Mouse (Mus musculus): ENCODE data around the gene Tctex1d2. TPM values are rescaled to one million over a fixed set of nuclear protein-coding genes. Genes with fewer than 3 reads are reported as not detected.

Tctex1d2 gene
- polyA plus RNA-seq, 1 experiment, result 24.7 TPM

- Histone ChIP-seq H3K4me3 (replicated peaks; ENCODE audit: insufficient read depth, low read depth, low read length) (no peak overlapping the region), H3K27ac (ENCODE audit: insufficient read depth, low read length) (no peak overlapping the region), H3K4me1 (ENCODE audit: control insufficient read depth, insufficient read depth, low read length) (no peaks in the 10 kb centered on the region), H3K27me3 (ENCODE audit: control insufficient read depth, insufficient read depth, low read length) (no peaks in the 10 kb centered on the region)
- no peak for TF ChIP-seq CTCF (IDR thresholded peaks at IDR 0.05; ENCODE audit: borderline replicate concordance, insufficient read depth, low read depth, low read length)
- TF ChIP-seq POLR2A (IDR thresholded peaks at IDR 0.05; ENCODE audit: borderline replicate concordance, insufficient read depth, low read length), result no peak
- WGBS, result 93% methylated on average over 3 of the region's 3 CpGs
- no peak for DNase-seq
Observed at GRCm38 (mm10) chr16:32390882-32391281, 28.6 kb upstream of the Tctex1d2 start.

GRCm38 (mm10) chr16:32395679-32396540 lies 23.6 kb upstream of the Tctex1d2 start:
- H3K4me3 ChIP-seq (replicated peaks; ENCODE audit: insufficient read depth, low read depth, low read length), result no peak overlapping the region
- no peak for TF ChIP-seq POLR2A (IDR thresholded peaks at IDR 0.05; ENCODE audit: borderline replicate concordance, insufficient read depth, low read length)
- no peak for TF ChIP-seq CTCF (IDR thresholded peaks at IDR 0.05; ENCODE audit: borderline replicate concordance, insufficient read depth, low read depth, low read length)
- no peak overlapping the region for H3K27ac ChIP-seq (ENCODE audit: insufficient read depth, low read length)
- no peak for DNase-seq
- H3K4me1 ChIP-seq (ENCODE audit: control insufficient read depth, insufficient read depth, low read length), result no peaks in the 10 kb centered on the region
- 78% methylated on average over 6 of the region's 6 CpGs for WGBS
- no peaks in the 10 kb centered on the region for H3K27me3 ChIP-seq (ENCODE audit: control insufficient read depth, insufficient read depth, low read length)

GRCm38 (mm10) chr16:32396541-32396835 lies 23.0 kb upstream of the Tctex1d2 start:
- TF ChIP-seq POLR2A (IDR thresholded peaks at IDR 0.05; ENCODE audit: borderline replicate concordance, insufficient read depth, low read length), result no peak
- TF ChIP-seq CTCF (IDR thresholded peaks at IDR 0.05; ENCODE audit: borderline replicate concordance, insufficient read depth, low read depth, low read length), result no peak
- Histone ChIP-seq H3K27me3 (ENCODE audit: control insufficient read depth, insufficient read depth, low read length) (no peaks in the 10 kb centered on the region), H3K4me3 (replicated peaks; ENCODE audit: insufficient read depth, low read depth, low read length) (no peak overlapping the region), H3K27ac (ENCODE audit: insufficient read depth, low read length) (no peak overlapping the region), H3K4me1 (ENCODE audit: control insufficient read depth, insufficient read depth, low read length) (no peaks in the 10 kb centered on the region)
- WGBS, result 63% methylated on average over 3 of the region's 3 CpGs
- DNase-seq, result no peak

GRCm38 (mm10) chr16:32398206-32398605 lies 21.3 kb upstream of the Tctex1d2 start:
- Histone ChIP-seq H3K27me3 (ENCODE audit: control insufficient read depth, insufficient read depth, low read length) (no peaks in the 10 kb centered on the region), H3K4me1 (ENCODE audit: control insufficient read depth, insufficient read depth, low read length) (no peaks in the 10 kb centered on the region), H3K27ac (ENCODE audit: insufficient read depth, low read length) (no peak overlapping the region), H3K4me3 (replicated peaks; ENCODE audit: insufficient read depth, low read depth, low read length) (no peak overlapping the region)
- TF ChIP-seq POLR2A (IDR thresholded peaks at IDR 0.05; ENCODE audit: borderline replicate concordance, insufficient read depth, low read length) (no peak), CTCF (IDR thresholded peaks at IDR 0.05; ENCODE audit: borderline replicate concordance, insufficient read depth, low read depth, low read length) (no peak)
- no peak for DNase-seq
- 75% methylated on average over 3 of the region's 3 CpGs for WGBS

GRCm38 (mm10) chr16:32400267-32400666 lies 19.2 kb upstream of the Tctex1d2 start, which contains the start of gene Tm4sf19:
Gene Tm4sf19 (plus strand): TSS chr16:32400506.
- Histone ChIP-seq H3K4me3 (replicated peaks; ENCODE audit: insufficient read depth, low read depth, low read length) (no peak within 1 kb of the TSS), H3K4me1 (ENCODE audit: control insufficient read depth, insufficient read depth, low read length) (no peaks in the 10 kb centered on the region), H3K27ac (ENCODE audit: insufficient read depth, low read length) (no peak within 1 kb of the TSS), H3K27me3 (ENCODE audit: control insufficient read depth, insufficient read depth, low read length) (no peaks in the 10 kb centered on the region)
- WGBS, result 84% methylated on average over 7 of the region's 7 CpGs
- no peak for TF ChIP-seq POLR2A (IDR thresholded peaks at IDR 0.05; ENCODE audit: borderline replicate concordance, insufficient read depth, low read length)
- TF ChIP-seq CTCF (IDR thresholded peaks at IDR 0.05; ENCODE audit: borderline replicate concordance, insufficient read depth, low read depth, low read length), result no peak
- no peak for DNase-seq

- DNase-seq, result no peak
- Histone ChIP-seq H3K27ac (ENCODE audit: insufficient read depth, low read length) (no peak overlapping the region), H3K4me1 (ENCODE audit: control insufficient read depth, insufficient read depth, low read length) (no peaks in the 10 kb centered on the region), H3K27me3 (ENCODE audit: control insufficient read depth, insufficient read depth, low read length) (no peaks in the 10 kb centered on the region), H3K4me3 (replicated peaks; ENCODE audit: insufficient read depth, low read depth, low read length) (no peak overlapping the region)
- WGBS, result 83% methylated on average over 9 of the region's 9 CpGs
- no peak for TF ChIP-seq CTCF (IDR thresholded peaks at IDR 0.05; ENCODE audit: borderline replicate concordance, insufficient read depth, low read depth, low read length)
- no peak for TF ChIP-seq POLR2A (IDR thresholded peaks at IDR 0.05; ENCODE audit: borderline replicate concordance, insufficient read depth, low read length)
Observed at GRCm38 (mm10) chr16:32401335-32401965, 18.1 kb upstream of the Tctex1d2 start.

GRCm38 (mm10) chr16:32402818-32403217 lies 16.7 kb upstream of the Tctex1d2 start:
- WGBS, result 87% methylated on average over 3 of the region's 3 CpGs
- no peak for DNase-seq
- H3K27me3 ChIP-seq (ENCODE audit: control insufficient read depth, insufficient read depth, low read length), result no peaks in the 10 kb centered on the region
- H3K4me3 ChIP-seq (replicated peaks; ENCODE audit: insufficient read depth, low read depth, low read length), result no peak overlapping the region
- no peak for TF ChIP-seq CTCF (IDR thresholded peaks at IDR 0.05; ENCODE audit: borderline replicate concordance, insufficient read depth, low read depth, low read length)
- TF ChIP-seq POLR2A (IDR thresholded peaks at IDR 0.05; ENCODE audit: borderline replicate concordance, insufficient read depth, low read length), result no peak
- no peak overlapping the region for H3K27ac ChIP-seq (ENCODE audit: insufficient read depth, low read length)
- H3K4me1 ChIP-seq (ENCODE audit: control insufficient read depth, insufficient read depth, low read length), result no peaks in the 10 kb centered on the region

GRCm38 (mm10) chr16:32405716-32406115 lies 13.8 kb upstream of the Tctex1d2 start:
- Histone ChIP-seq H3K27me3 (ENCODE audit: control insufficient read depth, insufficient read depth, low read length) (no peaks in the 10 kb centered on the region), H3K4me1 (ENCODE audit: control insufficient read depth, insufficient read depth, low read length) (no peaks in the 10 kb centered on the region), H3K27ac (ENCODE audit: insufficient read depth, low read length) (no peak overlapping the region), H3K4me3 (replicated peaks; ENCODE audit: insufficient read depth, low read depth, low read length) (no peak overlapping the region)
- 78% methylated on average over 9 of the region's 9 CpGs for WGBS
- TF ChIP-seq POLR2A (IDR thresholded peaks at IDR 0.05; ENCODE audit: borderline replicate concordance, insufficient read depth, low read length) (no peak), CTCF (IDR thresholded peaks at IDR 0.05; ENCODE audit: borderline replicate concordance, insufficient read depth, low read depth, low read length) (no peak)
- DNase-seq, result no peak

Data from cerebellum, adult 2 months (tissue).